Mouse (Mus musculus) kidney, adult 2 months (tissue): Measurements from ENCODE around the gene Cep152.

ENCODE experiments used
- CTCF ChIP-seq: fragments of 200-500 bp; conservative IDR thresholded peaks from 2 replicates; pipeline ENCODE4 v1.5.1; 2011; ENCODE audit warnings: low read depth, mild to moderate bottlenecking, control low read depth, low read length, moderate library complexity, mixed read lengths; ENCODE audit not compliant: insufficient read depth, insufficient read length
- POLR2A ChIP-seq: fragments of 200-500 bp; IDR thresholded peaks from one replicate; pipeline ENCODE4 v1.6.1; 2011; ENCODE audit warnings: low read depth, low read length, control low read depth

DNA sequence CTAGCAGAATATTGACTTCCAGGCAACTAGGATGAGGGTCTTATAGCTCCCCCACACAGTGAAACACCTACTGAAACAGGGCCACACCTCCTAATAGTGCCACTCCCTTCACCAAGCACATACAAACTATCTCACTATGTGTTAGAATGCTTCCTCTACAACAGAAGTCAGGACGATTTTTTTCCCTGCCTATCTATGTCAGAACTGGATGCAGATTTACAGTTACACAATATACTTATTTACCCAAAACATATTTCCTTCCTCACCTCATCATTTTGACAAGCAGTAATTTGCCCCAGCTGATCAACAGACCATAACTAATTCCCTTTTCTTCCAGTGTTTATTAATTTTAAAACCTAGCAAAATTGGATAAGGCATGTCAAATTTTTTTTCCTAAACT, 81.3 kb downstream of the Cep152 start:
- no peak for TF ChIP-seq POLR2A
- TF ChIP-seq CTCF = no peak
